Mouse (Mus musculus) forebrain, embryonic 14.5 days (tissue): ENCODE measurements at regions not wholly inside any gene's neighbourhood (a gene's known extent, or its start where the extent isn't known, plus 50 kb on each side); places are given as distances from the start of the nearest gene placed in this dataset.

Source experiments
- ATAC-seq: fragments of 200-750 bp; cut with Nextera tagmentation; 2 replicates; pipeline ENCODE4 v1.8.0; 2017; ENCODE audit warnings: mild to moderate bottlenecking, moderate library complexity
- DNase-seq: peaks from one replicate; pipeline ENCODE4 v3.0.0-alpha.2; 2015; ENCODE audit warnings: low spot score
- H3K27ac ChIP-seq: fragments of 300-500 bp; sonication (generic); 2 replicates; pipeline ENCODE4 v1.5.1; 2014; ENCODE audit warnings: low read depth, mild to moderate bottlenecking, control low read depth, low read length, moderate library complexity
- H3K27me3 ChIP-seq: fragments of 300-500 bp; sonication (generic); replicated peaks from 2 replicates; pipeline ENCODE4 v1.6.1; 2014; ENCODE audit warnings: low read length, control low read depth, mixed read lengths; ENCODE audit not compliant: control insufficient read depth, insufficient read depth
- H3K36me3 ChIP-seq: fragments of 300-500 bp; sonication (generic); 2 replicates; pipeline ENCODE4 v1.6.1; 2014; ENCODE audit warnings: low read length, control low read depth; ENCODE audit not compliant: control insufficient read depth, insufficient read depth
- H3K4me1 ChIP-seq: fragments of 300-500 bp; sonication (generic); 2 replicates; pipeline ENCODE4 v1.6.1; 2014; ENCODE audit warnings: antibody characterized with exemption, low read length, control low read depth; ENCODE audit not compliant: control insufficient read depth, insufficient read depth
- H3K4me2 ChIP-seq: fragments of 300-500 bp; sonication (generic); 2 replicates; pipeline ENCODE4 v1.6.1; 2014; ENCODE audit warnings: mild to moderate bottlenecking, control low read depth, low read length
- H3K4me3 ChIP-seq: fragments of 300-500 bp; sonication (generic); 2 replicates; pipeline ENCODE4 v1.5.1; 2014; ENCODE audit warnings: low read depth, low read length, control low read depth
- H3K9ac ChIP-seq: fragments of 300-500 bp; sonication (generic); 2 replicates; pipeline ENCODE4 v1.6.1; 2014; ENCODE audit warnings: mild to moderate bottlenecking, low read length, control low read depth, moderate library complexity
- H3K9me3 ChIP-seq: fragments of 300-500 bp; sonication (generic); replicated peaks from 2 replicates; pipeline ENCODE4 v1.6.1; 2016; ENCODE audit warnings: low read length, control low read depth, mixed read lengths; ENCODE audit not compliant: control insufficient read depth
- WGBS: fragments of 180-500 bp; shearing (Covaris S2); extraction: QIAGEN DNeasy Blood & Tissue Kit; methylation state at CpG from one replicate; pipeline ENCODE4 v1.1.7; 2014; 5-methylcytosine and 5-hydroxymethylcytosine counted together

GRCm38 (mm10) chr12:12846716-12847115 lies 95.0 kb downstream of the Mycn start:
- Histone ChIP-seq H3K4me1 (peaks cover 2% of the 10 kb centered on the region), H3K9me3 (no peaks in the 10 kb centered on the region), H3K4me3 (no peak overlapping the region), H3K27ac (no peak overlapping the region), H3K27me3 (no peaks in the 10 kb centered on the region), H3K36me3 (no peaks in the 10 kb centered on the region), H3K4me2 (no peak overlapping the region), H3K9ac (no peak overlapping the region)
- DNase-seq: no peak
- no peak for ATAC-seq
- 64% methylated on average over 1 of the region's 1 CpGs for WGBS

- H3K4me2 ChIP-seq: no peak overlapping the region
- no peak for ATAC-seq
Observed at GRCm38 (mm10) chr12:12842247-12842957, 99.3 kb downstream of the Mycn start.

GRCm38 (mm10) chr12:12841385-12842238 lies 100.1 kb downstream of the Mycn start:
- H3K9me3 ChIP-seq: no peaks in the 10 kb centered on the region
- 86% methylated on average over 5 of the region's 5 CpGs for WGBS
- H3K4me1 ChIP-seq: peaks cover 7% of the 10 kb centered on the region
- no peaks in the 10 kb centered on the region for H3K36me3 ChIP-seq
- H3K27me3 ChIP-seq: no peaks in the 10 kb centered on the region
- H3K9ac ChIP-seq: no peak overlapping the region
- H3K4me2 ChIP-seq: no peak overlapping the region
- no peak overlapping the region for H3K27ac ChIP-seq
- no peak overlapping the region for H3K4me3 ChIP-seq
- no peak for ATAC-seq
- no peak for DNase-seq

More at GRCm38 (mm10) chr12:12842247-12842957, 99.3 kb downstream of the Mycn start:
- H3K9me3 ChIP-seq: no peaks in the 10 kb centered on the region
- H3K27ac ChIP-seq: no peak overlapping the region
- H3K36me3 ChIP-seq: no peaks in the 10 kb centered on the region
- peaks cover 7% of the 10 kb centered on the region for H3K4me1 ChIP-seq
- DNase-seq: no peak
- H3K4me3 ChIP-seq: no peak overlapping the region
- no peak overlapping the region for H3K9ac ChIP-seq
- WGBS: 37% methylated on average over 17 of the region's 17 CpGs
- H3K27me3 ChIP-seq: no peaks in the 10 kb centered on the region

- H3K4me1 ChIP-seq: peaks cover 7% of the 10 kb centered on the region
- DNase-seq (no peak), ATAC-seq (0 out of 2 replicates have a peak, but pooled peaks have one; percentile 29)
- H3K9me3 ChIP-seq: no peaks in the 10 kb centered on the region
- no peak overlapping the region for H3K4me2 ChIP-seq
- WGBS: 40% methylated on average over 17 of the region's 17 CpGs
- no peak overlapping the region for H3K9ac ChIP-seq
- H3K4me3 ChIP-seq: no peak overlapping the region
- H3K27ac ChIP-seq: no peak overlapping the region
- no peaks in the 10 kb centered on the region for H3K36me3 ChIP-seq
- no peaks in the 10 kb centered on the region for H3K27me3 ChIP-seq
Observed at GRCm38 (mm10) chr12:12840661-12841384, 100.9 kb downstream of the Mycn start.

- no peak for ATAC-seq
- Histone ChIP-seq H3K9me3 (no peaks in the 10 kb centered on the region), H3K27ac (no peak overlapping the region), H3K4me1 (peaks cover 7% of the 10 kb centered on the region), H3K27me3 (no peaks in the 10 kb centered on the region), H3K36me3 (no peaks in the 10 kb centered on the region), H3K9ac (no peak overlapping the region), H3K4me2 (no peak overlapping the region), H3K4me3 (no peak overlapping the region)
- DNase-seq: no peak
- 90% methylated on average over 1 of the region's 1 CpGs for WGBS
Observed at GRCm38 (mm10) chr12:12837775-12838174, 103.9 kb downstream of the Mycn start.

- H3K27me3 ChIP-seq: no peaks in the 10 kb centered on the region
- no peaks in the 10 kb centered on the region for H3K9me3 ChIP-seq
- H3K27ac ChIP-seq: peak overlapping the region; percentile 28; the same call in 1 of the 2 replicates
- WGBS: 37% methylated on average over 13 of the region's 13 CpGs
- H3K36me3 ChIP-seq: no peaks in the 10 kb centered on the region
- H3K9ac ChIP-seq: peak overlapping the region; percentile 35; the same call in 1 of the 2 replicates
- H3K4me1 ChIP-seq: peaks cover 11% of the 10 kb centered on the region; the same call in 1 of the 2 replicates
- ATAC-seq: peak; percentile 47
- peak; percentile 33 for DNase-seq
- H3K4me2 ChIP-seq: no peak overlapping the region
- no peak overlapping the region for H3K4me3 ChIP-seq
Observed at GRCm38 (mm10) chr12:12827821-12828641, 113.7 kb downstream of the Mycn start.

- Histone ChIP-seq H3K4me3 (no peak overlapping the region), H3K36me3 (no peaks in the 10 kb centered on the region), H3K4me1 (peaks cover 11% of the 10 kb centered on the region; the same call in 1 of the 2 replicates), H3K27me3 (no peaks in the 10 kb centered on the region), H3K9ac (peak overlapping the region; percentile 10; the same call in 1 of the 2 replicates), H3K27ac (peak overlapping the region; percentile 28; the same call in 1 of the 2 replicates), H3K9me3 (no peaks in the 10 kb centered on the region), H3K4me2 (no peak overlapping the region)
- WGBS: 54% methylated on average over 9 of the region's 9 CpGs
- peak; percentile 44 for ATAC-seq
- DNase-seq: peak; percentile 46
Observed at GRCm38 (mm10) chr12:12827379-12827778, 114.3 kb downstream of the Mycn start.

GRCm38 (mm10) chr12:12826431-12826830 lies 115.3 kb downstream of the Mycn start:
- Histone ChIP-seq H3K27me3 (no peaks in the 10 kb centered on the region), H3K36me3 (no peaks in the 10 kb centered on the region), H3K9ac (no peak overlapping the region), H3K4me3 (no peak overlapping the region), H3K4me2 (no peak overlapping the region), H3K27ac (no peak overlapping the region), H3K9me3 (no peaks in the 10 kb centered on the region), H3K4me1 (peaks cover 11% of the 10 kb centered on the region; the same call in 1 of the 2 replicates)
- DNase-seq (no peak), ATAC-seq (no peak)
- 67% methylated on average over 3 of the region's 3 CpGs for WGBS
